Mouse (Mus musculus): Measurements from ENCODE around the gene 4930562C15Rik.
"Not testable (repeated sequence)": the region's sequence is repeated elsewhere in the genome, so short reads cannot be mapped to it uniquely, and the experiment has no call there.

The 4930562C15Rik gene

DNA sequence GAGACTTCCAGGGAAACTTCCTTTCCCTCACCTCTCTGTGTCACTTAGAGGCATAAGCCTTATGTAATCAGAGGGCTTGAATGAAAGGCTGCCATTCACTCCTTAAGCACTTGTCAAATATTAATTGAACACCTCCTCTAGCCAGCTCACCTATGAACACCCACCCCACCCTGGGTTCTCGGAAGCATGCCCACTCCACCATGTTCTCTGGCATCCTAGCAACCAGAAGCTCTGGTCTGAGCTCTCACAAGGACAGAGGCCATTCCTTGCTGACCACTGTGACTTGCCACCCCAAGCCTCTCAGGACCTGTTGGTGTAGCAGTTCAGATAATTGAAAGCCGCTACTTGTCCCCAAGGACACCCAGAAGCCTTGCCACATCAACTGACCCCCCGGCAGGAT is at the start of gene 4930562C15Rik:
Gene 4930562C15Rik, plus strand, starts transcription at position 226 of the 400 bp plus-strand sequence.
- no peak for DNase-seq

DNA sequence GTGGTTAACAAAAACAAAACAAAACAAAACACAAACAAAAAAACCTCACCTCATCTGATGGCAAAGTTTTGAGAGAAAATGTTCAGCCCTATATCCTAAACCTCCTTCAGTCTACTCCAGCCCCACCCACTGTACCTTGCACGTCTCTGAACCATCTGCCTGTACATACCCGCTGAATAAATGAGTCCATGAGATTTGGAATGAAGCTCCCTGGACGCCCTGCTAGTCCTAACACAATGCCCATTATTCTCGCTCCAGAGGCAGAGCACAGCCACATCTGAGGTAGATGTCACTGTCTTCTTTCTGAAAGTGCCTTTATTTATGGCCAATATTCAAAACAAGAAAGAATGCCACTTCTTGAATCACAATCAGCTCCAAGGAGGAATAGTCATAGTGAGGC is 49.5 kb upstream of the 4930562C15Rik start:
- no peak for DNase-seq

DNA sequence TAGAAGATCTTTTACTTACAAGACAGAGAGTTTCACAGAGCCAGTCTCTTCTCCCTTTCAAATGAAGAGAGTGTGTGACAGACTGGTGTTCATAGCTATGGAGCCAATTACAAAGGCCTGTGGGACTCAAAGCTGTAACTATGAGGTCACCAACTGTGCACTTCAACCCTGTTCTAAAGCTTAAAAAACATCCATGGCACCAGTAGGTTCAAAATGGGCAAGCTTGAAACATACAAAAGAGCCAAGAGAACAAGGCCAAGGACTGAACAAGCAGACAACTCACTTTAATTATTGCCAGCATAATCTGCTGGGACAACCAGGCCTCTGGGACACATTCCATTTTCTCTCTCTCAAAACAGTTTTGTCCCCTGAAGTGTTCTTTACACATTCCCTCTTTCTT is 47.0 kb upstream of the 4930562C15Rik start:
- DNase-seq, result no peak

DNA sequence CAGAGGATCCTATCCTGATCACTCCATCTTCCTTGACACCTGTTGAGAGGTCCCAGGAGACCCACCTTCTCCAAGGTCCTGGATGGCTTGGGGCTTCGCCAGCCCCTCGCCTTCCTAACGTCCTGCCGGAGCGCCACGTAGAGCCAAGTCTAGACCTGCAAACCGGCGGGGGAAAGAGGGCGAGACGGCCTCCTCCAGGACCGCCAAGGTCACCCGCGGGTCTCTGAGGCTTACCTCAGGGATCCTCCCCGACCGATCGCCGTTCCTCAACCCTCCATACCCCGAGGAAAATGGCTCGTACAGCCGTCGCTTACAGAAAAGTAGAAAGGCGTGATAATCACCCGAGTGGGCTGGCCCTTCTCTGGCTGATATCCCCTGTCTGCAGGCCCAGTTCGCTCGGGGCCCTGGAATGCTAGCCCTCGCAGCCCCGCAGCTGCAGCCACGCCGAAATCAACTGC is 45.9 kb upstream of the 4930562C15Rik start:
- peak; percentile 70 to 71 for DNase-seq

DNA sequence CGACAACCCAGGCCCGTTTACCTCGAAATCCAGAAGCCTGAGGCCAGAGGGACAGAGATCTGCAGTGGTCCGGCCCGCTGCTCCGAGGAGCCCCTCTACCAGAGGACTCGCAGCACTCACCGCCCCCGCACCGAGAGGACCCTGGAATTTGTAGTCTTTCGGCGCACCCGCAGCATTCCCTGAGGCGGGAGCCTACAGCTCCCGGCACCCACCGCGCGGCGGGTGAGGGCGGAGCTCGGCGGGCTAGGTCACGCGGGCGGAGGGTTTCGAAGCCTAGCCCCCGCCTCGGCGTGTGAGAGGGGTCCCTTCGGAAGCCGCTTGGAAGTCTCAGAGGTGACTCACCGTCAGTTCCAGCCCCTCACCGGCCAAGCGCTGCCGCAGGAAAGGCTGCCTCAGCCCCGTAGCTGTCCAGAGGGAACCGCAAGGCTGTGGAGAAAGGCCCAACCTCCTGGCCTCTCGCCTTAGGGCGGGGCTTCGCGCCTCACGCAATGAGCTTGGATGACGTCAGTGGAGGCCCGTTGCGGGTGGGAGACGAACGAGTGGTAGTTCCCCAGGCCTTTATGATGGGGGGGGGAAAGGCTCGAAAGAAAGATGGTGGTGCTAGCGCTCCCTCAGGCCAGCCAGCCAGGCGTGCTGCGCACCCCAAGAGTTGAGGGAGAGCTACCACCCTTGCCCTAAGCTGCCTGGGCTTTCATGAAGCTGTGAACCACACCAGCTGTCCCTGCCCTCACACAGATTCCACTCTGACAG is 45.2 kb upstream of the 4930562C15Rik start, which contains the start of gene Cdip1:
Gene Cdip1, minus strand, starts transcription at position 483 of the 750 bp plus-strand sequence.
- peak; percentile 98 for DNase-seq

DNA sequence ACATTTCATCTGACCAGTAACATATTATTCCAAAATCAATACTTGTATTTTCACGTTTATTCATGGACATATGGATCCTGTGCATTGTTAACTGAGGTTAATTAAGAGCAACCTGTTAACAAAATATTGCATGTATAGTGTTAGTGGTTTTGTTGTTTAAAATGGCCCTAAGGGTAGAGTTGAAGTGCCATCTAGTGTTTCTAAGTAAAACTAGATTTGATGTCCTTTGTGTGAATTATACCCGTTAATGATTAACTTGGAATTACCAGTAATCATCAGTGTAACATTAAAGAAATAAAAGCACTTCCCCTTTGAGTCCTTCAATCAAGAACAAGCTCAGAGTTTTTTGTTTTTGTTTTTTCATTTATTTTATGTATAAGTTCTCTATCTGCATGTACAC is 43.9 kb upstream of the 4930562C15Rik start:
- DNase-seq, result no peak

DNA sequence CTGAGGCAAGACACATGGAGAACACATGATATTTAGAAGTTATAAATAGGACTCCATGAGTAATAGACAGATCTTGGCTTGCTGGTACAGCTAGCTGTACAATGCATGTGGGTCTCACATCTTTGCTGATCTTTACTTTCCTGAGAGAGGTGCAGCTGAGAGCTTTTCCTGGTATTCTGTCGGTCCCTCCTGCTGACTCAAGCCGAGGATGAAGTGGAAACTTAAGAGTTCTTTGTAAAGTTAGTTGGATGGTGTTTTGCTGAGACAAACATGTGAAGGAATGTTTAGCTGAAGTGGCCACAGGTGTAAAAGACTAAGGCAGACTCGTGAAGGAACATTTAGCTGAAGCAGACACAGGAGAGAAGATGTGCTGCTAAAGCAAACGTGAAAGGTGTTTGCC is 38.6 kb upstream of the 4930562C15Rik start:
- no peak for DNase-seq

DNA sequence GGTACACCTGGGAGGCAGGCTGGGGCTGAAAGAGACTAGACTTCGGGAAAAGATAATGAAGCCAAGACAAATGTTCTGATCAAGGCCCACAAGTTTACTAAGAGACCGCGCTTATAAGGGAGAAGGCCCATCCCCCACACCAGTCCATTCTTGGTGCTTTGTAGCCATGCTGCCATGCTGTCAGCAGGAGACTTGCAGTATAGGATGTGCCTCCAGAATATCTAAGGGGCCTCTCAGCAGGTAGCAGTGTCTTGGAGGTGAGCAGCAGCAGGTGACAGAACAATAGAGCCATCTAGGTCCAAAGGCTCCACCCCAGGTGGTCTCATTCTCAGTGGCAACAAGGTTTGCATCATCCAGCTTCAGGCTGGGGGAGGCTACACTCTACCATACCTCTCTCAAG is 16.9 kb upstream of the 4930562C15Rik start:
- DNase-seq, result no peak

DNA sequence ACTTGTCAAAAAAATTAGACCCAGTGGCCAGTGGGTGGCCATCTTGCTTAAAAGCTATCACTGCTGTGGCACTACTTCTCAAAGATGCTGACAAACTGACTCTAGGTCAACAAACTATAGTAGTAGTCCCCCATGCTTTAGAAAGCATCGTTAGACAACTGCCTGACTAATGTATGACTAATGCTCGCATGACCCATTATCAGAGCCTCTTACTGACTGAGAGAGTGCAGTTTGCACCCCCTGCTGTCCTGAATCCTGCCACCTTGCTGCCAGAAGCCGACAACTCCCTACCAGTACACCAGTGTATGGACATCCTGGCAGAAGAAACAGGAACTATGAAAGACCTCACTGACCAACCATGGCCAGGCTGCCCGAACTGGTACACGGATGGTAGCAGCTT is 10.8 kb upstream of the 4930562C15Rik start:
- DNase-seq, result not testable (repeated sequence)

DNA sequence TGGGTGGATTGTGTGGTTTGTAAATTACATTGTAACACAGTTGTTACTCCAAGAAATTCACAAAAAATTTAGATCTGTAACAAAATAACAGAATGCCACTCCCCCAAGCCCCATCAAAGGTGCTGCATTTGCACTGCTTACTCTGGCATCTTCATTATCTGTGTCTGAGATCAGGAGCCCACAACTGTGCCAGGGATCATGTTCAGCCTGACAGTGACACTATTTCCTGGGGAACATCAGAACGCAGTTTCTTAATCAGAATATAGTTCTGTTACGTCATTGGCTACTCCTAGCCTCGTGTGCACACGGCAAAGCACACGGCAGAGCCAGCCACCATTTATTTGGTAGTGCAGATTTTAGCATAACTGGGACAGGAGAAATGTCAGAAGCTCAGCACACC is 7.6 kb upstream of the 4930562C15Rik start:
- DNase-seq, result no peak

DNA sequence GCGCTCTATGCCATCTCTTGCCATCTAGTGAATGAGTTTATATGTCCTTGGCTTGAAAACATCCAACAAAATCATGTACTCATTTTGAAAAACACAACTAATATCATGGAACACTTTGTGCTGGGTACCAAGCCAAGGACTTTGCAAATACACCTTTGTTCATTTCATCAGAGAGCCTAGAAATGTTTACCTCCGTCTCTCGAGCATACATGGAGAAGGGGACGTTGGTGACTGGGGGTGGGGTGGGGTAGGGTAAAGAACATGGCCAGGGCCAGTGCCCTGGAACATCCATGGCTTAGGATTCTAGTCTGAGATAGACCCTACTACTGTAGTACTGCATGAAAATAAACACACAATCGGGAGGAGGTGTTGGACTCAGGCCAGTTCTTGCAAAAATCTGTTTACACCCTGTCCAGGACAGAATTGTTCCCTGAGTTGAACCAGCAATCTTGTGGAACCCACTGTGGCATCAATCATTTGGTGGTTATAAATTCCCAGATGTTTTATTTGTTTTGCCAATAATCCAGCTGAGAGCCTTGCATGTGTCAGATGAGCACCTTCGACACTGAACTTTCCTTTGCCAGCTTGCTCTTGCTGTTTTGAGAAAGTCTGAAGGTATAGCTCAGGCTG is 5.8 kb upstream of the 4930562C15Rik start:
- no peak for DNase-seq

DNA sequence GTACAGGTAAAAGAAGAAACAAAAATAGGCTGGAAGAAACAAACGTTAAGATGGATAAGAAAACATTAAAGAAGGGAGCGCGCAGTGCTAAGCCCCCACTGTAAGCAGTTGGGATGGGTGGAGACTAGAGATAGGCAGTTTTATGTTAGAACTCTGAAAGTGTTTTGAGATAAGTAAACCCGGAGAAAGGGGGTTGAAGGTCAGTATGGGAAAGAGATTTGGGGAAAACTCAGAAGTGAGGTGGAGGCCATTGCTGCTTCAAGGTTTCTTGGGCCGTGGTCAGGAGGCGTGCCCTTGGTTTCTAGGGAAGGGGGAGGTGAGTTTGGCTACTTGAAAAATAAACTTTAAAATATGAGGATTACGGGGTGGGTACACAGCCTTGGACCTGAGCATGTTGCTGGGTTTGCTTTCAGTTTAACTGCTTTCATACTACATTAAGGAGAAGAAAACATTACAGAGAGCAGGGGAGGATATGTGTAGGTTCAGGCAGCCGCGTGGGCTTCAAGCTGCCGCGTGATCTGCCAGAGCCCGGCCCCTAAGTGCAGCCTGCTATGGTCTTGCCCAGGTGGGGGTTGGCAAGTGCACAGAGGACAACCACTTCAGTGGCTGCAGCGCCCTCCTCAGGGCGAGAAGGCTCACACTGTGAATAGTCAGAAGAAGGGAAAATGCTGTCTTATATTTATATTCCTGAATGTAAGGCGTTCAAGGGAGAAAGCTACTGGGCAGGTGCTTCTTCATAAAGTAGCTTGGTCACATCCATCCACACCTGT is 3.4 kb upstream of the 4930562C15Rik start:
- DNase-seq, result peak; percentile 34 to 38

DNA sequence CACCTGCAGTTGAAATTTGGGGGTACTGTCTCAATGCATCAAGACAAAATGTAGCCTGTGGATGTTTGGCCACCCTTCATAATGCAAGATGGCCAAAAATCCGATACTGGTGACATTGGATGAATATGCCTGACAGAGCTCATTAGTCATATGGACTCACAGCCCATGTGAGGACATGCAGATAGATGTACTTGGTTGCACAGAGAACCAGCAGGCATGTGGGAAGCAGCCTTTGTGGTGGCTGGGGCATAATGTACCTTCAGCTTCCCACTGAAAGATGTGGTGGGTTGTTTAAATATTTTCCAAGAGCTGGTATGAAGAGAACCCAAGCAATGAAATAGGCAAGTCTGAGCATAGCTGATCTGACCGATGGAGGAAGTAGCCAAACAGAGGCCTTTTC is 1.4 kb upstream of the 4930562C15Rik start:
- DNase-seq, result no peak

DNA sequence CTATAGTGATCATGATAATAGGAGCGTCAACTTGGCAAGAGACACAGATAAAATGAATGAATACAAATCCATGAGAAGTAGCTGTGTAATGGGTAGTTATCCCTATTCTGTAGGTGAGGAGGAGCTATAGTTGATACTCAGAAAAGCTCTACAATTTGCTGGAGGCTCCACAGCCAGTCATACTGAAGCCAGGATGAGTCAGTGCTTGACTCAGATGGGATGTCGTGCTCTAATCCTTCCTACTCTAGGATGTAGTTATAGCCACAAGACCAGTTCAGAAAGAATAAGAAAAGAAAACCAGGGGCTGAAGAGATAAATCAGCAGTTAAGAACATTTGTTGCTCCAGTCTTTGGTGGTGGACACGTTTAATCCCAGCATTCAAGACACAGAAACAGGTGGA is 2.4 kb downstream of the 4930562C15Rik start:
- DNase-seq, result no peak

DNA sequence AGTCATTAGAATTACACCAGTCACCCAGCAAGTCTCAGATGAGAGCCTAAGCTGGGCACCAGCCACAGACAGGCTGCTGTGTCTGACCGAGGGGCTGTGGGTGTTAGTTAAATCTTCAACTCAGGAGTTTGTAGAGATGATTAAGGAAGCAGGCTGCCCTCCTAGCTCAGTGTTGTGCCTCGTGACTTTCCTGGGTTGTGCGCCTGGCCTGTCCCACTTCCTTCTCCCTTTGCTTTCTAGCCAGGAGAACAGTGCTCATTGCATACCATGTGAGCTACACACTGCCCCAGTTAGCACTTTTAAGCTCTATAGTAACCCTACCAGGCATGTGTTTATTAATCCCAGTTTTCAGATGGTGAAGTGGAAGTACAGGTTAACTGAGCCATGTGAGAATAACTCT is 4.3 kb downstream of the 4930562C15Rik start:
- DNase-seq, result no peak

DNA sequence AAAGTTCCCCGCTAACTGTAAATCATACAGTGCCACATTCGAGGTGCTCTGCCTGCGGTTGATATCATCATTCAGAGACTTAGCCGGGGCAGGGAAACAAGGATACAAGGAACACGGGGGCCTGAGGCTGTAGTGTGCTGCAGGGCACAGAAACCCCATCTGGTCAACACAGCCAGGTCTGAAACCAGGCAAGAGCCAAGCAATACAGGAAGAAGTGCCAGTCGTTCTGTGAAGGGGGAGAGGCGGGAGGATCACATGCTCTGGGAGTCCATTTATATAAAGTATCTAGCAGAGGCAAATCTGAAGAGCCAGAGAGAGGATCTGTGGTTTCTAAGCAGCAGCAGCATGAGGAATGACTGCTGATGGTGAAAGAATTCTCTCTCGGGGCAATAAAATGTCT is 5.0 kb downstream of the 4930562C15Rik start:
- DNase-seq, result no peak

DNA sequence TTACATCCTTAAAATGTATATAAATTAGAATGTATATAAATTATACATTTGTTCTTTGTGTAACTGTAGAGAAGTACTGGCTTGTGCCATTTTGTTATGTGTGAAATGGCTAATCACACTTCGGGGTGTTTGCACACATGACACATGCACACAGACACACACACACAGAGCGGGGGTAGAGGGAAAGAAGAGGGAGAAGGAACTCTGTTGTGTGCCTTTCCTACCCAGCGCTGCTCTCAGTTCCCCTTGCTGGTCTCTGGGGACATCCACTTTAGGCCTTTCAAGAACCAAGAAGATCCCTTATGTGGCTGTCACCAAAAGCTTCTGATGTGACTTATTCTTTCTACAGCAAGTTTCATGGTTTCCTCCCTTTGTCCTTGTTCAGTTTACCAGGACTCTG is 11.8 kb downstream of the 4930562C15Rik start:
- DNase-seq, result no peak

DNA sequence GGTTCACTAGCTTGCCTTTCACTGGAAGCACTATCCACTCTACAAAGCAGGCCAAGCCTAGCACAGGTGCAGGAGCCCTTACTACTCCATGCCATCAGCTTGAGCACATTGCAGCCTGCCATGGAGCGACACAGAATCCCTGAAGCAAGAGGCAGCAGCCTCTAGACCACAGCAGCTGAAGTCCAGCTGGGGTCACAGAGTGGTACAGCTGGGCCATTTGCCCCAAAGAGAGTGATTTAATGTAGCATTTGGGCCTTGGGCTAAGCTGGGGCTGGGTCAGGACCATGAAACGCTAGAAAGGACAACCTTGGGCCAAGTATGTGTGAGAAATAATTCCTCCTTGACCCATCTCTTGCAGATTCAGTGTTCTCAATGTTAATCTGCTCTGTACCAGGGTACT is 12.9 kb downstream of the 4930562C15Rik start:
- no peak for DNase-seq

DNA sequence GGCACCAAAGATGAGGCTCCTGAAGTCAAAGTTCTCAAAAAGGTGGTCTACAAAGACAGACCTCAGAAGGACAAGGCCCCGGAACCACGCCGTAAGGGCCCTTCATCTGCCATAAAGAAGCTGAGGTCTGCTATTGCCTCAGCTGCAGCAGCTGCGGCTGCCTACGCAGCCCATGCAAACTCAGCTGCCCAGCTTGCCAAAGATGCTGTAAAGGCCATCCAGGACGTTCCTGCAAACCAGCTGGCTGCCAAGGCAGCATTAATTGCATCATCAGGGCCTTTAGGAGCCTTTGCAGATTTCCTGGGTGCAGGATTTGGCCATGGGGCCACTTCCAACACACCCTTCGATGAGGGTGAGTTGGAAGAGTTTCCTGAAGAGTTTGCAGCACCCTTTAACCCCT is 15.1 kb downstream of the 4930562C15Rik start:
- DNase-seq, result no peak

DNA sequence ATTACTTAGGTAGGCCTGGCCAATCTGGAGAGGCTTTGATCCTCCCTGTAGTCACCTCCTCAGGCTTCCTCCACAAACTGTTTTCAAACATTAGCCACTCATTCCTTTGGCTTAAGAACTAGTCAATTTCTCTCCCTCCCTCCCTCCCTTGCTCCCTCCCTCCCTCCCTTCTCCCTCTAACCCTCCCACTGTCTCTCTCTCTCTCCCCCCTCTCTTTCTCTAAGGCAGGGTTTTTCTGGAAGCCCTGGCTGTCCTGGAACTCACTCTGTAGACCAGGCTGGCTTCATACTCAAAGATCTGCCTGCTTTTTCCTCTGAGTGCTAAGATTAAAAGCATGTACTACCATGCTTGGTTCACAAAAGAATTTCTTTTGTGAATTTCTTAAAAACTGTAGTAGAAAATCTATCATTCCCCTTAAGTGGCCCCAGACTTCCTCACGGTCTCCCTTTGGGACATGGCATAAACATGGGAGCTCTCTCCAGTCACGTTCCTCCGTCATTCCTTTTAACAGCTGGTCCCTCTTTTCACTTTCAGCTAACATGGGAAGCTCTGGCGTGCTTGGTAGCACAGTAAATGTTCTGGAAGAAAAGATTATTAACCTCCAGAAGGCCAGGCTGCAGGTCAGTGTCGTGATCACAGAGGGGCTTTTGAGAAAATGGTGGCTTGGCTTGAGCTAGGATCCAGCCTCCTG is 15.9 kb downstream of the 4930562C15Rik start:
- no peak for DNase-seq

DNA sequence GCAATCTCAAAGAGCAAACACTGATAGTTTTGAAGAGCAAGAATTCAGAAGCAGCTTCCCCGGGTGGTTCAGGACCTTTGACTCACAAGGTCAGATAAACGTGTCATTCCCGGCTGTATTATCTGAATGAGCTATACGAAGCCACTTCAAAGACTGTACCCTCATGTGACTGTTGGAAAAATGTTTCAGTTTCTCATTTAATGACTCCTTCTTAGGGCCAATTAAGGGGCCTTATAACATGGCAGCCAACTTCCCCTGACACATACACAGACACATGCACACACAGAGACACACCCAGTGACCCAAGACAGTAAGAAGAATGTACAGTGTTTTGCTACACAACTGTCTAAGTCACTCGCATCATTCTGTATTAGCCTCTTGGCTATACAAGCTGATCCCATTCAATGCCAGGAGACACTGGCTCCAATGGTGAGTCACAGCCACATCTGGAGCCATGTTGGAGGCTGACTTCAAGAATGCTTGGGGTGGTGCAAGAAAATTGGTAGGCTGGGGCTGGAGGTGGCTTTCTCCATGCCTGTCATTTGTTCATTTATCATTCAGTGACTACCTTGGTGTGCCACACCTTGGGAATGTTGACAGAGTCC is 19.9 kb downstream of the 4930562C15Rik start:
- DNase-seq, result no peak

DNA sequence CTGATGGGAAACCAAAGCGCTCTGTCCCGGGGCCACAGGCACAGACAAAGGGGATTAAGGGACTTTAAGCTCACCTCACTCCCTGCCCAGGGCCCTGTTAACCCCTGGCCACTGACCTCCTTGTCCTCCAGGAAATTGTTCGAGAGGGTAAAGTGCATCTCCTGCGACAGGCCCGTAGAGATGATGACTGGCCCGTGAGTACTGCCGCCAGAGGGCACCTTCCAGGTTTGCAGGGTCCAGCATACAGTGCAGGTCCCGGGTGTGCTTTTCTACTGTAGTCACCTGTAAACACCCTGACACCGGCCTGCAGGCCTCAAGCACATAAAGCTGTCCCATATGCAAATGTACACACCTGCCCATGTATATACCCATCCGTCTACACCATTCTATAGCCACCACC is 26.2 kb downstream of the 4930562C15Rik start:
- peak in 1 of 2 experiments; percentile 34 for DNase-seq

All from cerebellum, postnatal 10 days (tissue).